Mouse (Mus musculus) CH12.LX (cell line): ENCODE measurements at regions not wholly inside any gene's neighbourhood (a gene's known extent, or its start where the extent isn't known, plus 50 kb on each side); places are given as distances from the start of the nearest gene placed in this dataset.

Experiments
- DNase-seq: peaks from one replicate; pipeline ENCODE4 v3.0.0-alpha.2; 2013; ENCODE audit errors: extremely low read depth
- H3K27ac ChIP-seq: 2 replicates; pipeline ENCODE4 v1.5.1; 2012; ENCODE audit warnings: low read depth, mild to moderate bottlenecking, control low read depth, moderate library complexity; ENCODE audit not compliant: insufficient read depth
- H3K27me3 ChIP-seq: replicated peaks from 2 replicates; pipeline ENCODE3; 2012; ENCODE audit warnings: inconsistent platforms
- H3K36me3 ChIP-seq, 2 experiments: replicated peaks in 1 of 2; 2 replicates each; pipeline versions ENCODE3 to v1.6.1; 2012; ENCODE audit warnings: inconsistent platforms in 1 of 2, low read length in 1 of 2, mild to moderate bottlenecking in 1 of 2, mixed read lengths in 1 of 2, moderate library complexity in 1 of 2; ENCODE audit not compliant: control insufficient read depth in 1 of 2, insufficient read depth in 1 of 2
- H3K4me1 ChIP-seq, 2 experiments: 2 replicates each; pipeline ENCODE4 v1.6.1; 2012; ENCODE audit warnings: inconsistent platforms in 1 of 2, moderate library complexity in 1 of 2; ENCODE audit not compliant: insufficient read depth in 2 of 2, control insufficient read depth in 1 of 2
- H3K4me2 ChIP-seq: 2 replicates; pipeline ENCODE4 v1.6.1; 2012; ENCODE audit warnings: low read depth, mild to moderate bottlenecking, control low read depth; ENCODE audit not compliant: poor library complexity, insufficient read depth, severe bottlenecking
- H3K4me3 ChIP-seq, 3 experiments: fragments of 150-350 bp in 1 of 3; sonication (generic) in 1 of 3; replicated peaks in 1 of 3; 2 replicates each; pipeline versions ENCODE3 to v1.5.1; 2011 to 2012; ENCODE audit warnings: low read depth in 2 of 3, low read length in 2 of 3, mild to moderate bottlenecking in 2 of 3, moderate library complexity in 2 of 3, control low read depth in 1 of 3, improper control_type of control experiment in 1 of 3, inconsistent platforms in 1 of 3, mixed read lengths in 1 of 3; ENCODE audit not compliant: poor library complexity in 1 of 3
- H3K79me2 ChIP-seq: replicated peaks from 2 replicates; pipeline ENCODE4 v1.6.1; 2012; ENCODE audit warnings: mild to moderate bottlenecking, moderate library complexity; ENCODE audit not compliant: control insufficient read depth, poor library complexity, insufficient read depth, severe bottlenecking; ENCODE audit errors: extremely low read depth
- H3K9ac ChIP-seq: 2 replicates; pipeline ENCODE4 v1.6.1; 2012; ENCODE audit warnings: low read depth, mild to moderate bottlenecking, control low read depth, moderate library complexity; ENCODE audit not compliant: insufficient read depth
- H3K9me3 ChIP-seq: replicated peaks from 2 replicates; pipeline ENCODE3; 2012; ENCODE audit warnings: low read length, inconsistent platforms, mixed read lengths
- BHLHE40 ChIP-seq: IDR thresholded peaks from 2 replicates; pipeline ENCODE4 v1.6.1; 2011; ENCODE audit warnings: mild to moderate bottlenecking, low read depth, low read length, improper control_type of control experiment
- CHD2 ChIP-seq: IDR thresholded peaks from 2 replicates; pipeline ENCODE4 v1.6.1; 2011; ENCODE audit warnings: low read length, improper control_type of control experiment
- CTCF ChIP-seq, 2 experiments: IDR thresholded peaks in 1 of 2; conservative IDR thresholded peaks in 1 of 2; 2 replicates each; pipeline ENCODE4 v1.5.1; 2011 to 2012; ENCODE audit warnings: low read depth in 2 of 2, low read length in 2 of 2, improper control_type of control experiment in 1 of 2, inconsistent platforms in 1 of 2, mild to moderate bottlenecking in 1 of 2, moderate library complexity in 1 of 2
- ELF1 ChIP-seq: IDR thresholded peaks from 2 replicates; pipeline ENCODE4 v1.6.1; 2014; ENCODE audit warnings: low read depth, mild to moderate bottlenecking, inconsistent platforms, low read length, improper control_type of control experiment
- EP300 ChIP-seq: IDR thresholded peaks from 2 replicates; pipeline ENCODE4 v1.6.1; 2011; ENCODE audit warnings: low read length, improper control_type of control experiment
- ETS1 ChIP-seq: conservative IDR thresholded peaks from 2 replicates; pipeline ENCODE4 v1.6.1; 2012; ENCODE audit warnings: low read depth, mild to moderate bottlenecking, inconsistent platforms, low read length, improper control_type of control experiment, moderate library complexity
- GABPA ChIP-seq: IDR thresholded peaks from 2 replicates; pipeline ENCODE4 v1.6.1; 2012; ENCODE audit warnings: low read depth, low read length, improper control_type of control experiment, inconsistent platforms; ENCODE audit not compliant: insufficient replicate concordance
- HCFC1 ChIP-seq: IDR thresholded peaks from 2 replicates; pipeline ENCODE4 v1.6.1; 2012; ENCODE audit warnings: low read depth, mild to moderate bottlenecking, inconsistent platforms, low read length, improper control_type of control experiment
- IRF4 ChIP-seq: IDR thresholded peaks from 2 replicates; pipeline ENCODE4 v1.6.1; 2014; ENCODE audit warnings: low read depth, mild to moderate bottlenecking, inconsistent platforms, low read length, improper control_type of control experiment
- JUN ChIP-seq: IDR thresholded peaks from 2 replicates; pipeline ENCODE4 v1.6.1; 2011; ENCODE audit warnings: low read depth, mild to moderate bottlenecking, low read length, improper control_type of control experiment, moderate library complexity; ENCODE audit not compliant: insufficient read depth
- KAT2A ChIP-seq: IDR thresholded peaks from 2 replicates; pipeline ENCODE4 v1.6.1; 2012; ENCODE audit warnings: low read length, improper control_type of control experiment, inconsistent platforms; ENCODE audit not compliant: insufficient replicate concordance
- MAFK ChIP-seq: IDR thresholded peaks from 2 replicates; pipeline ENCODE4 v1.6.1; 2011; ENCODE audit warnings: low read length, improper control_type of control experiment; ENCODE audit not compliant: insufficient replicate concordance
- MAX ChIP-seq: IDR thresholded peaks from 2 replicates; pipeline ENCODE4 v1.6.1; 2011; ENCODE audit warnings: low read length, improper control_type of control experiment
- MAZ ChIP-seq: IDR thresholded peaks from 2 replicates; pipeline ENCODE4 v1.6.1; 2012; ENCODE audit warnings: low read depth, mild to moderate bottlenecking, inconsistent platforms, low read length, improper control_type of control experiment, moderate library complexity
- MEF2A ChIP-seq: IDR thresholded peaks from 2 replicates; pipeline ENCODE4 v1.6.1; 2014; ENCODE audit warnings: low read depth, mild to moderate bottlenecking, inconsistent platforms, low read length, improper control_type of control experiment, borderline replicate concordance
- MXI1 ChIP-seq: IDR thresholded peaks from 2 replicates; pipeline ENCODE4 v1.6.1; 2011; ENCODE audit warnings: mild to moderate bottlenecking, low read depth, low read length, improper control_type of control experiment
- MYC ChIP-seq: IDR thresholded peaks from 2 replicates; pipeline ENCODE4 v1.6.1; 2011; ENCODE audit warnings: low read depth, mild to moderate bottlenecking, improper control_type of control experiment, low read length
- NELFE ChIP-seq: IDR thresholded peaks from 2 replicates; pipeline ENCODE4 v1.6.1; 2011; ENCODE audit warnings: low read depth, low read length, improper control_type of control experiment
- NRF1 ChIP-seq: IDR thresholded peaks from 2 replicates; pipeline ENCODE4 v1.6.1; 2014; ENCODE audit warnings: low read depth, mild to moderate bottlenecking, inconsistent platforms, low read length, improper control_type of control experiment, moderate library complexity
- PAX5 ChIP-seq: IDR thresholded peaks from 2 replicates; pipeline ENCODE4 v1.6.1; 2012; ENCODE audit warnings: low read length, inconsistent platforms, mixed read lengths
- RAD21 ChIP-seq: IDR thresholded peaks from 2 replicates; pipeline ENCODE4 v1.6.1; 2011; ENCODE audit warnings: low read depth, mild to moderate bottlenecking, low read length, improper control_type of control experiment, moderate library complexity
- SIN3A ChIP-seq: IDR thresholded peaks from 2 replicates; pipeline ENCODE4 v1.6.1; 2012; ENCODE audit warnings: low read length, improper control_type of control experiment, inconsistent platforms
- SMC3 ChIP-seq: IDR thresholded peaks from 2 replicates; pipeline ENCODE4 v1.6.1; 2011; ENCODE audit warnings: low read depth, low read length, improper control_type of control experiment
- TCF12 ChIP-seq: IDR thresholded peaks from 2 replicates; pipeline ENCODE4 v1.6.1; 2014; ENCODE audit warnings: low read depth, mild to moderate bottlenecking, inconsistent platforms, low read length, improper control_type of control experiment
- UBTF ChIP-seq: IDR thresholded peaks from 2 replicates; pipeline ENCODE4 v1.6.1; 2012; ENCODE audit warnings: low read depth, mild to moderate bottlenecking, inconsistent platforms, low read length, improper control_type of control experiment, moderate library complexity
- USF1 ChIP-seq: IDR thresholded peaks from 2 replicates; pipeline ENCODE4 v1.6.1; 2014; ENCODE audit warnings: low read depth, mild to moderate bottlenecking, inconsistent platforms, low read length, improper control_type of control experiment
- ZC3H11A ChIP-seq: IDR thresholded peaks from 2 replicates; pipeline ENCODE4 v1.6.1; 2012; ENCODE audit warnings: low read depth, mild to moderate bottlenecking, inconsistent platforms, low read length, improper control_type of control experiment
- ZNF384 ChIP-seq: IDR thresholded peaks from 2 replicates; pipeline ENCODE4 v1.6.1; 2012; ENCODE audit warnings: low read depth, low read length, improper control_type of control experiment, inconsistent platforms
- dilution Hi-C: fragments of 300-500 bp; cut with MboI; formaldehyde crosslinking; loops from 2 replicates; pipeline ENCODE4 v1.14.3; 2020; ENCODE audit warnings: low sequenced_read_pairs; ENCODE audit not compliant: extremely low pct_unique_long_range_greater_than_20kb, extremely low pct_ligation_motif_present
- in situ Hi-C: fragments of 300-500 bp; cut with MboI; formaldehyde crosslinking; loops from 3 replicates; pipeline ENCODE4 v1.14.3; 2019; ENCODE audit warnings: low sequenced_read_pairs, low pct_ligation_motif_present, low pct_unique_long_range_greater_than_20kb, mixed read lengths

GRCm38 (mm10) chr10:98862712-98863111 is 51.5 kb upstream of the Atp2b1 start:
- Histone ChIP-seq H3K79me2 (no peaks in the 10 kb centered on the region), H3K9me3 (no peaks in the 10 kb centered on the region), H3K27me3 (no peaks in the 10 kb centered on the region), H3K27ac (no peak overlapping the region), H3K4me1 (no peaks in the 10 kb centered on the region), H3K4me2 (no peak overlapping the region), H3K4me3 (no peak overlapping the region), H3K36me3 (no peaks in the 10 kb centered on the region), H3K9ac (no peak overlapping the region)
- dilution Hi-C loops = no loop called here
- in situ Hi-C loops = no loop called here
- DNase-seq = no peak
- TF ChIP-seq MAZ (no peak), NELFE (no peak), ZC3H11A (no peak), TCF12 (no peak), ETS1 (no peak), ZNF384 (no peak), SIN3A (no peak), MXI1 (no peak), CHD2 (no peak), EP300 (no peak), ELF1 (no peak), USF1 (no peak), IRF4 (no peak), MAX (no peak), KAT2A (no peak), HCFC1 (no peak), CTCF (conservative IDR thresholded peaks at IDR 0.05 in 1 of 2, IDR thresholded peaks at IDR 0.05 in 1 of 2; ENCODE audit: low read depth in 2 of 2, low read length in 2 of 2) (no peak), NRF1 (no peak), PAX5 (no peak)

- no peak overlapping the region for H3K4me3 ChIP-seq
- dilution Hi-C loops (no loop called here), in situ Hi-C loops (no loop called here)
- TF ChIP-seq UBTF = no peak
- no peak for TF ChIP-seq MXI1
- TF ChIP-seq ZNF384 = no peak
- no peak for TF ChIP-seq GABPA
- TF ChIP-seq MAX = no peak
- no peak for TF ChIP-seq JUN
- no peak for TF ChIP-seq SMC3
- TF ChIP-seq ZC3H11A = no peak
- no peak for TF ChIP-seq MEF2A
- no peak for TF ChIP-seq ETS1
- no peak for TF ChIP-seq MAFK
- no peak for TF ChIP-seq KAT2A
- no peak for TF ChIP-seq ELF1
- no peak for TF ChIP-seq HCFC1
- TF ChIP-seq NRF1 = no peak
- no peak for TF ChIP-seq EP300
- no peak for TF ChIP-seq RAD21
- no peak for TF ChIP-seq NELFE
- TF ChIP-seq MYC = no peak
- no peak for TF ChIP-seq BHLHE40
- no peaks in the 10 kb centered on the region for H3K9me3 ChIP-seq
- H3K27me3 ChIP-seq = no peaks in the 10 kb centered on the region
- no peak overlapping the region for H3K9ac ChIP-seq
- no peaks in the 10 kb centered on the region for H3K36me3 ChIP-seq
- H3K4me2 ChIP-seq = no peak overlapping the region
- H3K79me2 ChIP-seq = no peaks in the 10 kb centered on the region
- no peak for DNase-seq
- no peak overlapping the region for H3K27ac ChIP-seq
- no peaks in the 10 kb centered on the region for H3K4me1 ChIP-seq
These were observed 49.8 kb upstream of the Atp2b1 start for GRCm38 (mm10) chr10:98864384-98864783.
